Mouse (Mus musculus): ENCODE measurements at regions not wholly inside any gene's neighbourhood (a gene's known extent, or its start where the extent isn't known, plus 50 kb on each side); places are given as distances from the start of the nearest gene placed in this dataset.
A peak's percentile ranks its signal among the peaks of the same experiment; 100 is the strongest.
"Not testable (repeated sequence)": the region's sequence is repeated elsewhere in the genome, so short reads cannot be mapped to it uniquely, and the experiment has no call there.

- peak; percentile 56 for DNase-seq
These were observed 66.7 kb upstream of the Chmp2b start for GRCm38 (mm10) chr16:65629186-65629585.

GRCm38 (mm10) chr16:65631680-65632079 lies 69.2 kb upstream of the Chmp2b start:
- no peak for DNase-seq

DNA sequence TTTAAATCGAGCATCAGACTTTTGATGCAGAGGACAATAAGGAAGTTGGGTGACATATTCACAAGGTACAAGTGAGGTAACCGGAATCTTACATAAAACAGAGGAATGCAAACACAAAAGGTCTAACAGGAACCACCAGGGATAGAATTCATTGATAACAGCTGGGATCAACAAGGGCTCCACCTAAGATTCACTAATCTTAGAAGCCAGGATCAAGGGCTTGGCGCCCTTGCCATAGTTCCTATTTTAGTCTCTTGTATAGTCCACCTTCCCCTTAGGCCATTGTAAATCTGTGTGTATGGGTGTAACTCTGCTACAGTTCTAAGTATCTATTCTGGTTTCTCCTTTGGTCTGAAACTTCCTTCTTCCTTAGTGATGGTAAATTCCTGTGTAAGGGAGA lies 84.2 kb upstream of the Chmp2b start:
- not testable (repeated sequence) for DNase-seq

GRCm38 (mm10) chr16:65649061-65649460 lies 86.5 kb upstream of the Chmp2b start:
- no peak for DNase-seq

DNA sequence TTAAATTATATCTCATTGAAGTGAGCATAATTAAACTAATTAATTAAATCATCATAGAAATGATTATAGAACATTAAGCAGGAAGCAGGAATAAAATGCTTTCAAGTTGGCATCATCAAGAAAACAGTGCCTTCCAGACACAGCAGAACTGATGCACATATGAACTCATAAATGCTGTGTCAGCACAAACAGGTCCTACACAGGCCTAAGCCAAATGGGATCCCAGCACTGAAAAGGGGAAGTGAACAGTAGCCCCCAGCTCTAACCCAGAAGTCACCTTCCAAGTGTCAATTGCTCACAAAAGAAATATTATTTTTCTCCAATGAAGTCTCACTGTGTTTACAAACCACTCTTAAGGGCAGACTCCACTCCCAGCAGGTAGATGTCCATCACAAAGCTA lies 93.0 kb upstream of the Chmp2b start:
- DNase-seq: no peak

GRCm38 (mm10) chr16:65657829-65658228 lies 95.3 kb upstream of the Chmp2b start:
- no peak for DNase-seq

DNA sequence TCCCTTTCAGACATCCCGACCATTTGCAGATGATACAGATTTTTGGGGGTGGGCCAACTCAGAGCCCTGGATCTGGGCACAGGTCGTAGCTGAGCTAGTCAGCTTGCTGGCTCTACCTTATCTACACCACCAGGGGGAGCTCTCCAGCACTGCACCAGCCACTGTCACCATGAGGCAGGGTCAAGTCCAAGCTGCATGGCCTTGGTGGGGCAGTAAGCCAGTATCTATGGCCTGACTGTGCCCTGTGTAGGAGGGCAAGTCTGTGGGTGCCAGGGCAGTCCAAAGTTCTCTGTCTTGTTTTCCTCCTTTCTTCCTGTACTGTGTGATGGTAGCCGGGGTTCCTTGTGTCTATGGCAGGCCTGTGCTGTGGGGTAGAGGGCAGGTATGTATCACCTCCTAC lies 102.3 kb upstream of the Chmp2b start:
- DNase-seq: peak; percentile 58

DNA sequence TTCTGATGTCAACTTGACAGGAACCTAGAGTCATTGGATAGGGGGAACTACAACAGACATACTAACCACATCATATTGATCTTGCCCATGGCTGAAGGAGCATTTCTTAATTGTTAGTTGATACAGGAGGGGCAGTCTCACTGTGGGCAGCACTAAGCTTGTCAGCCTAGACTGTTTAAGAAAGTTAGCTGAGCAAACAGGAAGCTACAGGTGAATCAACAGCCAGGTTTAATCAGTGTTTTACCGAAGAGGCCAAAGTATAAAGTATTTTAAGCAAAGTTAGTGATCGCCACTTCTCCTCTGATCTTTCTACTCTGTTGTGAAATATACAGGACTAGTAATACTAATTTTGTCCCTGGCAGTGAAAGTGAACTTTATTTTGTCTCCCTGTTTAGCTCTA lies 109.6 kb upstream of the Chmp2b start:
- no peak for DNase-seq

DNA sequence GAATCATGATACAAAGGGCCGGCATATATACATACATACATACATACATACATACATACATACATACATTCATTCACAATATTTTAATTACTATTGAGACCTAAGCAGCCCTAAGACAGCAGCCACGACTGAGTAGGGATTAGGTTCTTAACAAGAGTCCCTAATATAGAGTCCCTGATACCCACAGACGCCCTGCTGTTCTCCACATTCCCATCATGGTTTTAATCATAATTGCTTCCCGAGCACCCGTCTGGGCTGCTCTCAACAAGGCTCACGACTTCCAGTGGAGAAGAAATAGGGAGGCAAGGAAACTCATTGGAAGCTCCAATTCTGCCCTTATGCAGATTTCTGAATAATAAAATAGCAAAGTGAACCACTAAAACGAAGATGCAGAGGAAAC lies 120.6 kb upstream of the Chmp2b start:
- no peak for DNase-seq

DNA sequence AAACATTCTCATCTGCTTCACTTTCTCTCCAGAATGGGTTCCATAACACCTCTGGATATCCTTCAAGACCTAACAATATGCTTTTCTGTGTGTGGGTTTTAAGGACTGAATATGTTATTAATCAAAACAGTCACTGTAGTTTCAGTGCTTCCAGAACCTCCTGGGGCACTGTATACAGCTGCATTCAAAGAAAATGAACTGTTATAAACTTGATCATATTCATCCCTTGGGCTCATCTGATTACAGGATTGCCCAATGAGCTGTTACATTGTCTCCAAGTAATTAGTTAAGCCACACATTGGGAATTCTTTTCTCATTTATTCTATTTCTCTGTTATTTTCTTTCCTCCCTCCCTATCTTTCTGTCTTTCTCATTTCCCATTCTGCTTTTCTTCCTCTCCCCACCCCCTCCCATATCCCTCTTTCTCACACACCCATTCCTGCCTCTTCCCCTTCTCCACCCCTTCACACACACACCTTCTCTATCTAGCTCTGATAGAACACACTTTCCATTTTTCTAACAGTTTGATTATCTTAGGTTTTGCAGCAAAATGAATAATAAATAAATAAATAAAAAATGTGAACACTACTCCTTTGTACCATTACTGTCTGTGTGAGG lies 121.3 kb upstream of the Chmp2b start:
- DNase-seq: no peak

DNA sequence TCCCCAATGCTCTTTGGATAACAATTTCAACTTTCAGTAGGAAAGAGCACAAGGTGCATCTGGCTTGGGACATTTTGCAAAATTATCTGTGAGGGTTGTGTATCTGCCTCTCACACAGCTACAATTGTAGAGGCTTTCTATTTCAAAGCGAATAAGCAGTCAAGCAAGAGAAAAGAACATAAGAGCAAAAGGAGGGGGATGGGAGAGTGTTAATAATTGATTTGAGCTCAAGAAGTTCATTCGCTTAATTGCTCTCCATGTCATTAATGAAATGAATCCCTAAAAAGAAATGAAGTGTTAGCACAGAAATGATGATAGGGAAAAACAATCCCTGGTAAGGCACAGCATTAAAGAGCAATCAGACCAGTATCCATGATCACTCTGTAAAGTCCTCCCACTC lies 121.4 kb upstream of the Vgll3 start:
- no peak for DNase-seq

DNA sequence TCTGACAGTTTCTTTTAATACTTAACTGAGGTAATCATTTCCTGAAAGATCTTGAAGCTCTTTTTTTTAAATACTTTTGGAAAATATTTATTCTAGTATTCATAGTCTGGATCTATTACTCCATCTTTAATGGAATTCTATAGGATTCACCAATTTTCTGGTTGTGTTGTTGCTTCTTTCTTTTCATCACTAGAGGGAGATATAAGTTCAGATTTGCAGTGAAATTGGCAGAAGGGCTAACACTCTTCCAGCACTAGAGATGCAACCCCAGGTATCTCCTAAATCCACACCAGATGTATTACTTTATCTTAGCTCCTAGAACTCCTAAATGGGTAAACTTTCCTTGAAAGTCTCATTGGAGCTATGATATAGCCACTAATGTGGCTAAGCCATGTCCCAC lies 99.4 kb upstream of the Vgll3 start:
- DNase-seq: no peak

DNA sequence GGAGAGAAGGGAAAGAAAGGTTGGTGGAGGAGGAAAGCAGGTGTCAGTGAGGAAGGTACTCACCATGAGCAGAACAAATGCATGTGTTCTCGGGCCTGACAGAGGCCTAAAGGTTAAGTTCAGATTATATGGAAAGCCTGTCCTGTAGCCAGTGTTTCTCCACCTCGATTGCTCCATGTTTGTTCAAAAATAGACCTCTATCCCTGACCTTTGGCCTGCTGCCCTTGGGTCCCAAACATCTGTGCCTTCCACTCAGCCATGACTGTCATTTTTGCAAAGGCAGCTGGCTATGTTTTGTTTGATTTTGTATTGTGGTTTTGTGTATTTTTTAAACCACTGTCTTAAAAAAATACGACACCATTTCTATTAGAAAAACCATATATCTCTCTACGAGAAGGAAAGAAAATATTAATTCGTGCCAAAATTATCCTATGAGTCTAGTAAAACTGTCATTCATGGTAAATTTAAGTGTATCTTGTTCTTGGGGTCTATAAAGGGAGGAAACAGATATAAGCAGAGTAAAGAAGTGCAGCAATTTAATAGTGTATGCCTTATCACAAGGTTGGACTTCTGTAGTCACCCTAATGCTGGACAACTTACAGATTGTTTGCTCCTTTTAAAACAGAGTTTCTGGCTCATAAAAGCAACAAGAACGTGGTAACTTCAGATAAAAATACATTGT lies 96.1 kb upstream of the Vgll3 start:
- DNase-seq: peak; percentile 44

DNA sequence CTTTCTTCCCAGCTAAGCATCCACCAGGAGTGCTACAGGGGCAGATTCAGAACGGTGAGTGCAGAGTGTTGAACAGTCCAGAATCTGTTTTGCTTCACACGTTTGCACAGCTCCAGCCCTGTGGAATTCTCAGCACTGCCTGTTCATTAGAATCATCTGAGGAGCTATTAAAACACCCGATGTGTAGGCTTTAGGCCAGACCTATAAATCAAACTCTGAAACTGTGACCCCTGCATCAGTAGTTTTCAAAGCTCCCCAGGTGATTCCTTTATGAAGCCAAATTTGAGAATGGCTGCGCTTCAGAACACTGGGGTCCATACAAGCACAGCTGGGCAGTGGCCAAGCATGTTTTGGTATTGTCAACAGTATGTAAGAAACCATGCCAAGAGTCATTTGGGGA lies 94.1 kb upstream of the Vgll3 start:
- DNase-seq: no peak

- no peak for DNase-seq
These were observed 89.3 kb upstream of the Vgll3 start for GRCm38 (mm10) chr16:65725559-65726269.

- DNase-seq: no peak
These were observed 88.8 kb upstream of the Vgll3 start for GRCm38 (mm10) chr16:65726289-65726688.

- DNase-seq: no peak
These were observed 85.7 kb upstream of the Vgll3 start for GRCm38 (mm10) chr16:65729322-65729721.

DNA sequence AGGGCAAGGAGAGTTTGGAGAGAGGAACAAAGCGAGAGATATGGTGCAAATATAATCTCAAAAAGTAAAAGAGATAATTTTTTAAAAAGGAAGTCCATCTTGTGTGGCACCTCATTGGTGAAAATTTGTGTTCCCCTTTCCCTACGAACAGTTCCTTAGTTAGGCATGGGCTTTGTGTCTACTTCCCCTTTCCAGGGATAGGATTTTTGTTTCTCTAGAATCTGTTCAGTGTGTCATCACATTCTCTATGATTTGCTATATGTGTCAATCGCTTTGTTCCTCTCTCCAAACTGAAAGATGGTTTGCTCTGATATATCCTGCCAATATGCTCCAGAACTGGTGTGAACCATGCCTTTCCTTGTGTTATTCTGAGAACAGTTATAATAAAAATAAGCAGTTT lies 75.4 kb upstream of the Vgll3 start:
- no peak for DNase-seq

DNA sequence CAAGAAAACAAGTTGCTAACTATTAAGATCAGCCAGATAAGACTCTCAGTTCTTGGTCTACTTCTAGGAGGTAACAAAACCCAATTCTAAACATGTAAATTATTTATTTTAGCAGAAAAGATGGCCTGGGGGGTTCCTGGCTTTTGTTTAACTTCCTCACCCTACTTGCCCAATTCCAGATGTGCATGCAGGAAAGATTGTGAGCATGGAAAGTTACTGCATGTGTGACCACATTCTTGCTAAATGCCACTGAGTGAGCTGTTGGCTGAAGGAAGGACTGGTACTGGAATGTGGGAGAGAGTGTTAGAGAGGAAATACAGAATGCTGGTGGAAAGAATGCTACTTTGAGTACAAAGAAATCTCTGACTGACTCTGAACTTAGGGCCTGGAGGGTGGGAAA lies 72.1 kb upstream of the Vgll3 start:
- no peak for DNase-seq

DNA sequence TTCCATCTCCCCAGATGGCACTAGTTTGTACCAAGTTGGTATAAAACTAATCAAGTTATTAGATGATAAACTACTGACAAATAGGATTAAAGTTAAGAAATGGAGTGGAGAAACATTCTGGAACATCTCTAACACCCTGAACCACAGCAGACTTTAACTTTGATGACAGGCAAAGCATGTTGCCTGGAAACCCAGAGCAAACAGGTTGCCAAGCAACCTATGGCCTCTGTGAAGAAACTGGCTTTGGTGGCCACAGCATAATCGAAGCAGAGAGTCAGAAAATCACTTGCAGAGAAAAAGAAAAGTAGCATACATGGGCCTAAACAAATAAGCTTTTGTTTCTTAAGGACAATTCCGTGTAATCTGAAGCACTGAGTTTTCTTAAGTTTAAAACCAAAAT lies 59.4 kb upstream of the Vgll3 start:
- no peak for DNase-seq
